Comparison of ENCODE assay signal across 8 mouse cellular contexts in genomic region chr2:60940454-60940961, GRCm38 (mm10). TPM values are rescaled to one million over a fixed set of nuclear protein-coding genes. Genes with fewer than 3 reads are reported as not detected.
DNase-seq lines count a peak whose midpoint lies in the region; ATAC-seq and TF ChIP-seq lines count a peak whose summit lies in the region.

No protein-coding gene starts in this region.

- no peak for TF ChIP-seq CTCF in gastrocnemius, adult 2 months (IDR thresholded peaks at IDR 0.05)

- no peaks in the 10 kb centered on the region for H3K27me3 ChIP-seq in hindbrain, embryonic 14.5 days (ENCODE audit: control insufficient read depth, insufficient read depth, low read length)
- no peaks in the 10 kb centered on the region for H3K27me3 ChIP-seq in lung, embryonic 15.5 days

- H3K4me3 ChIP-seq in gastrocnemius, adult 2 months = peak overlapping the region; percentile 74
- H3K4me3 ChIP-seq in hindbrain, embryonic 14.5 days (replicated peaks; ENCODE audit: low read length) = no peak overlapping the region
- H3K4me3 ChIP-seq in lung, embryonic 15.5 days = peak overlapping the region; percentile 28

- no peak for DNase-seq in gastrocnemius, adult 2 months
- no peak for DNase-seq in gastrocnemius, postnatal 10 days
- DNase-seq in adrenal gland, postnatal 25 days = peak; percentile 23
- DNase-seq in hindbrain, embryonic 14.5 days (ENCODE audit: low spot score) = peak; percentile 48
- DNase-seq in urinary bladder, postnatal 36 days (ENCODE audit: low spot score in 2 of 2) = no peak
- no peak for DNase-seq in left cerebral cortex, postnatal 14 days (ENCODE audit: low spot score in 2 of 2)
- no peak for DNase-seq in frontal cortex, adult 2 months (ENCODE audit: extremely low spot score in 1 of 2, low spot score in 1 of 2)

- intact Hi-C loops in gastrocnemius, adult 2 months (cut with DNase I) = no loop called here
- intact Hi-C loops in left cerebral cortex, postnatal 14 days (cut with DNase I) = no loop called here

- peak overlapping the region; percentile 74 for H3K27ac ChIP-seq in gastrocnemius, adult 2 months
- H3K27ac ChIP-seq in hindbrain, embryonic 14.5 days = no peak overlapping the region
- H3K27ac ChIP-seq in lung, embryonic 15.5 days = peak overlapping the region; percentile 94

- no peak; the same call in 1 of the 2 replicates for ATAC-seq in hindbrain, embryonic 14.5 days (ENCODE audit: low FRiP score)
- ATAC-seq in lung, embryonic 15.5 days (ENCODE audit: borderline replicate concordance, extremely low read depth, low FRiP score, low TSS enrichment) = peak; percentile 98

- H3K36me3 ChIP-seq in hindbrain, embryonic 14.5 days (replicated peaks; ENCODE audit: control insufficient read depth, insufficient read depth) = 0 out of 2 replicates have a peak, but pooled peaks cover 3% of the 10 kb centered on the region
- H3K36me3 ChIP-seq in lung, embryonic 15.5 days = no peaks in the 10 kb centered on the region

- peak overlapping the region; percentile 21 for H3K4me2 ChIP-seq in hindbrain, embryonic 14.5 days (replicated peaks)
- H3K4me2 ChIP-seq in lung, embryonic 15.5 days = peak overlapping the region; percentile 58

- WGBS in hindbrain, embryonic 14.5 days = 62% methylated on average over 8 of the region's 8 CpGs
- WGBS in lung, embryonic 15.5 days = 5% methylated on average over 8 of the region's 8 CpGs

- H3K4me1 ChIP-seq in hindbrain, embryonic 14.5 days (replicated peaks; ENCODE audit: control insufficient read depth, insufficient read depth, low read length) = no peaks in the 10 kb centered on the region; the same call in 1 of the 2 replicates
- peaks cover 33% of the 10 kb centered on the region for H3K4me1 ChIP-seq in lung, embryonic 15.5 days

- H3K9me3 ChIP-seq in hindbrain, embryonic 14.5 days (ENCODE audit: control insufficient read depth, low read length) = no peaks in the 10 kb centered on the region
- H3K9me3 ChIP-seq in lung, embryonic 15.5 days = no peaks in the 10 kb centered on the region

- no peak overlapping the region for H3K9ac ChIP-seq in hindbrain, embryonic 14.5 days
- no peak overlapping the region for H3K9ac ChIP-seq in lung, embryonic 15.5 days

RNA-seq across cellular contexts. Expression of gene Rbms1, which starts 22.5 kb away (rescaled TPM):
- 10 to 100 TPM; 17.2 to 27.8 TPM for total RNA-seq in gastrocnemius, adult 2 months (2021)
- total RNA-seq in gastrocnemius, postnatal 10 days (2021) = 10 to 100 TPM; 40.5 to 51.0 TPM
- 71.2 and 72.6 TPM in 2 replicates for total RNA-seq in adrenal gland, postnatal 25 days (2021)
- 64.2 and 64.9 TPM in 2 replicates for polyA plus RNA-seq in hindbrain, embryonic 14.5 days (2014; fragmentation: Nextera tagmentation; extraction: Ambion mirVana)
- 136 and 139 TPM in 2 replicates for polyA plus RNA-seq in lung, embryonic 15.5 days (2015; fragmentation: Nextera tagmentation; extraction: Ambion mirVana)
- 10 to 100 TPM; 23.8 to 24.8 TPM for total RNA-seq in left cerebral cortex, postnatal 14 days (2021)
- 15.9 and 16.0 TPM in 2 replicates for polyA plus RNA-seq in frontal cortex, adult 2 months (2012; rRNA removed)

Comparison
In these comparisons a context has a peak if more than half of its experiments do, and no peak if none do; other contexts are left out.
1. DNase-seq: peak in adrenal gland, postnatal 25 days (single experiment) and hindbrain, embryonic 14.5 days (single experiment); none in gastrocnemius, adult 2 months (single experiment), gastrocnemius, postnatal 10 days (single experiment), urinary bladder, postnatal 36 days (0 of 2), left cerebral cortex, postnatal 14 days (0 of 2) and frontal cortex, adult 2 months (0 of 2).